Mouse (Mus musculus): Measurements from ENCODE around the gene Cdk9.

Gene Cdk9

GRCm38 (mm10) chr2:32732695-32733094 lies 19.8 kb upstream of the Cdk9 start:
- DNase-seq = no peak

GRCm38 (mm10) chr2:32731911-32732310 lies 19.0 kb upstream of the Cdk9 start:
- DNase-seq = no peak

GRCm38 (mm10) chr2:32730854-32731253 lies 18.0 kb upstream of the Cdk9 start:
- peak; percentile 52 to 82 for DNase-seq

GRCm38 (mm10) chr2:32729547-32729946 lies 16.7 kb upstream of the Cdk9 start:
- DNase-seq = no peak

- DNase-seq = peak; percentile 59 to 78
Measured at GRCm38 (mm10) chr2:32728463-32728862, 15.6 kb upstream of the Cdk9 start.

GRCm38 (mm10) chr2:32727435-32727834 lies 14.6 kb upstream of the Cdk9 start:
- peak; percentile 95 to 96 for DNase-seq

- DNase-seq = no peak
Measured at GRCm38 (mm10) chr2:32724832-32725790, 12.2 kb upstream of the Cdk9 start.

GRCm38 (mm10) chr2:32724149-32724548 lies 11.3 kb upstream of the Cdk9 start:
- no peak for DNase-seq

GRCm38 (mm10) chr2:32722581-32722980 lies 9.7 kb upstream of the Cdk9 start:
- DNase-seq = no peak

GRCm38 (mm10) chr2:32722046-32722445 lies 9.2 kb upstream of the Cdk9 start:
- no peak for DNase-seq

GRCm38 (mm10) chr2:32720681-32721229 lies 7.9 kb upstream of the Cdk9 start, which contains the start of gene Sh2d3c:
Sh2d3c (plus strand) TSS chr2:32721055.
- DNase-seq = peak; percentile 69 to 84

GRCm38 (mm10) chr2:32720053-32720452 lies 7.2 kb upstream of the Cdk9 start:
- no peak for DNase-seq

GRCm38 (mm10) chr2:32718761-32719160 lies 5.9 kb upstream of the Cdk9 start:
- DNase-seq = no peak

- peak; percentile 67 to 75 for DNase-seq
Measured at GRCm38 (mm10) chr2:32714987-32715425, 2.1 kb upstream of the Cdk9 start.

GRCm38 (mm10) chr2:32714117-32714986 lies 1.5 kb upstream of the Cdk9 start:
- no peak for DNase-seq

GRCm38 (mm10) chr2:32712586-32712933 lies 316 bp downstream of the Cdk9 start:
- DNase-seq = peak; percentile 97

GRCm38 (mm10) chr2:32712108-32712551 lies 746 bp downstream of the Cdk9 start:
- DNase-seq = peak; percentile 82 to 86

GRCm38 (mm10) chr2:32711301-32712056 lies 1.4 kb downstream of the Cdk9 start:
- no peak for DNase-seq

- DNase-seq = peak in 1 of 2 experiments; percentile 46
Measured at GRCm38 (mm10) chr2:32710425-32710824, 2.5 kb downstream of the Cdk9 start.

GRCm38 (mm10) chr2:32709521-32710137 lies 3.2 kb downstream of the Cdk9 start:
- no peak for DNase-seq

GRCm38 (mm10) chr2:32708643-32709042 lies 4.2 kb downstream of the Cdk9 start:
- DNase-seq = peak; percentile 56 to 81

- DNase-seq = no peak
Measured at GRCm38 (mm10) chr2:32706971-32707370, 5.9 kb downstream of the Cdk9 start.
